Mouse (Mus musculus) testis, adult 2 months (tissue): ENCODE measurements around the gene Opcml.

Experiments
- CTCF ChIP-seq: fragments of 200-500 bp; IDR thresholded peaks from 2 replicates; pipeline ENCODE4 v1.5.1; 2012; ENCODE audit warnings: low read depth, mild to moderate bottlenecking, inconsistent platforms, low read length, moderate library complexity; ENCODE audit not compliant: control insufficient read depth, insufficient read depth, insufficient replicate concordance
- POLR2A ChIP-seq: fragments of 200-500 bp; IDR thresholded peaks from 2 replicates; pipeline ENCODE4 v1.6.1; 2012; ENCODE audit warnings: low read depth, mild to moderate bottlenecking, inconsistent platforms, low read length, moderate library complexity; ENCODE audit not compliant: control insufficient read depth

DNA sequence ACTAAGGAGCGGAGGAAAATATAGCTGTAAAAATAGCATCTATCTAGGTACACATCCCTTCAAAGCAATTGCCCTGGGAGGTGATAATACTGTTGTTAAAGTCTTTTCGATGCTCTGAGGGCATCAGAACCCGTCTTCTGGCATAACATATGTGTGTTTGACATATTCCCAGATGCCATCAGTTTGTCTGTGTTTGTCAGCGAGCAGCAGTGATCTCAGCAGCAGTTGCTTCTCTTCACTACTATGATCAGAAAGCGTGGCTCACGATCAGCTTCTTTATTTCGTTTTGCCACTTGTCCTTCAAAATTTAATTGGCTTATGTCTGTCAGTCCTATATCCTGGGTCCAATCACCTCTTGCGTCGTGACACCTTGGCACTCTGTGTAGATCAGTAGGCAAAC, 447.9 kb downstream of the Opcml start:
- TF ChIP-seq POLR2A (no peak), CTCF (no peak)
